Mouse (Mus musculus): ENCODE measurements at regions not wholly inside any gene's neighbourhood (a gene's known extent, or its start where the extent isn't known, plus 50 kb on each side); places are given as distances from the start of the nearest gene placed in this dataset.
"Not testable (repeated sequence)": the region's sequence is repeated elsewhere in the genome, so short reads cannot be mapped to it uniquely, and the experiment has no call there.

GRCm38 (mm10) chr2:95433996-95434395, 884.0 kb upstream of the Lrrc4c start:
- not testable (repeated sequence) for DNase-seq (ENCODE audit: extremely low spot score in 1 of 2, low spot score in 1 of 2)

GRCm38 (mm10) chr2:95440957-95441356, 877.0 kb upstream of the Lrrc4c start:
- DNase-seq (ENCODE audit: extremely low spot score in 1 of 2, low spot score in 1 of 2): no peak

- no peak for DNase-seq (ENCODE audit: extremely low spot score in 1 of 2, low spot score in 1 of 2)
Observed at GRCm38 (mm10) chr2:95443245-95443799, 874.6 kb upstream of the Lrrc4c start.

GRCm38 (mm10) chr2:95448897-95449296, 869.1 kb upstream of the Lrrc4c start:
- DNase-seq (ENCODE audit: extremely low spot score in 1 of 2, low spot score in 1 of 2): peak; percentile 2 to 19

- no peak for DNase-seq (ENCODE audit: extremely low spot score in 1 of 2, low spot score in 1 of 2)
Observed at GRCm38 (mm10) chr2:95479827-95480226, 838.1 kb upstream of the Lrrc4c start.

GRCm38 (mm10) chr2:95483397-95483796, 834.6 kb upstream of the Lrrc4c start:
- peak in 1 of 2 experiments; percentile 23 for DNase-seq (ENCODE audit: extremely low spot score in 1 of 2, low spot score in 1 of 2)

- peak in 1 of 2 experiments; percentile 19 for DNase-seq (ENCODE audit: extremely low spot score in 1 of 2, low spot score in 1 of 2)
Observed at GRCm38 (mm10) chr2:95487580-95488135, 830.3 kb upstream of the Lrrc4c start.

- no peak for DNase-seq (ENCODE audit: extremely low spot score in 1 of 2, low spot score in 1 of 2)
Observed at GRCm38 (mm10) chr2:95494026-95494697, 823.8 kb upstream of the Lrrc4c start.

- no peak for DNase-seq (ENCODE audit: extremely low spot score in 1 of 2, low spot score in 1 of 2)
Observed at GRCm38 (mm10) chr2:95494698-95495088, 823.3 kb upstream of the Lrrc4c start.

GRCm38 (mm10) chr2:95511286-95511685, 806.7 kb upstream of the Lrrc4c start:
- DNase-seq (ENCODE audit: extremely low spot score in 1 of 2, low spot score in 1 of 2): no peak

- DNase-seq (ENCODE audit: extremely low spot score in 1 of 2, low spot score in 1 of 2): no peak
Observed at GRCm38 (mm10) chr2:95521624-95522023, 796.3 kb upstream of the Lrrc4c start.

- no peak for DNase-seq (ENCODE audit: extremely low spot score in 1 of 2, low spot score in 1 of 2)
Observed at GRCm38 (mm10) chr2:95524590-95525266, 793.2 kb upstream of the Lrrc4c start.

- DNase-seq (ENCODE audit: extremely low spot score in 1 of 2, low spot score in 1 of 2): no peak
Observed at GRCm38 (mm10) chr2:95564089-95564488, 753.9 kb upstream of the Lrrc4c start.

- peak in 1 of 2 experiments; percentile 6 for DNase-seq (ENCODE audit: extremely low spot score in 1 of 2, low spot score in 1 of 2)
Observed at GRCm38 (mm10) chr2:95575882-95576281, 742.1 kb upstream of the Lrrc4c start.

GRCm38 (mm10) chr2:95579201-95579600, 738.8 kb upstream of the Lrrc4c start:
- no peak for DNase-seq (ENCODE audit: extremely low spot score in 1 of 2, low spot score in 1 of 2)

GRCm38 (mm10) chr2:95586002-95586401, 732.0 kb upstream of the Lrrc4c start:
- no peak for DNase-seq (ENCODE audit: extremely low spot score in 1 of 2, low spot score in 1 of 2)

- no peak for DNase-seq (ENCODE audit: extremely low spot score in 1 of 2, low spot score in 1 of 2)
Observed at GRCm38 (mm10) chr2:95587044-95587443, 730.9 kb upstream of the Lrrc4c start.

- no peak for DNase-seq (ENCODE audit: extremely low spot score in 1 of 2, low spot score in 1 of 2)
Observed at GRCm38 (mm10) chr2:95613354-95613753, 704.6 kb upstream of the Lrrc4c start.

GRCm38 (mm10) chr2:95637533-95637932, 680.4 kb upstream of the Lrrc4c start:
- DNase-seq (ENCODE audit: extremely low spot score in 1 of 2, low spot score in 1 of 2): no peak

GRCm38 (mm10) chr2:95674347-95674746, 643.6 kb upstream of the Lrrc4c start:
- DNase-seq (ENCODE audit: extremely low spot score in 1 of 2, low spot score in 1 of 2): no peak

GRCm38 (mm10) chr2:95715355-95715754, 602.6 kb upstream of the Lrrc4c start:
- DNase-seq (ENCODE audit: extremely low spot score in 1 of 2, low spot score in 1 of 2): peak in 1 of 2 experiments; percentile 9

Data from frontal cortex, adult 2 months (tissue).